Comparison of ENCODE assay signal across 8 mouse cellular contexts in genomic region chr16:37384821-37385344, GRCm38 (mm10). TPM values are rescaled to one million over a fixed set of nuclear protein-coding genes. Genes with fewer than 3 reads are reported as not detected.
DNase-seq lines count a peak whose midpoint lies in the region; ATAC-seq and TF ChIP-seq lines count a peak whose summit lies in the region.

TSS of gene Stxbp5l (minus strand) at chr16:37384962.

- DNase-seq in ES-CJ7 (ENCODE audit: low read depth, low spot score) = peak; percentile 99
- DNase-seq in cerebellum, adult 8-10 months = peak; percentile 99
- peak; percentile 93 to 95 for DNase-seq in frontal cortex, adult 2 months (ENCODE audit: extremely low spot score in 1 of 2, low spot score in 1 of 2)
- DNase-seq in layer of hippocampus, adult 8-10 months (ENCODE audit: low spot score in 2 of 2) = peak; percentile 92 to 96
- peak; percentile 67 for DNase-seq in lung, adult 2 months
- peak; percentile 92 for DNase-seq in ovary, postnatal 14 days (ENCODE audit: low spot score)
- peak; percentile 9 to 23 for DNase-seq in thymus, postnatal 10 days (ENCODE audit: low spot score in 2 of 2)

- peak within 1 kb of the TSS; percentile 18 for H3K4me3 ChIP-seq in lung, adult 2 months (replicated peaks; ENCODE audit: extremely low read depth, low read depth, low read length)

- no peak for TF ChIP-seq CTCF in lung, adult 2 months (IDR thresholded peaks at IDR 0.05; ENCODE audit: insufficient read depth, low read length)

- H3K4me1 ChIP-seq in lung, adult 2 months (ENCODE audit: control insufficient read depth, insufficient read depth, low read length) = 0 out of 2 replicates have a peak, but pooled peaks cover 2% of the 10 kb centered on the region

- TF ChIP-seq POLR2A in lung, adult 2 months (IDR thresholded peaks at IDR 0.05; ENCODE audit: borderline replicate concordance, extremely low read depth, low read depth, low read length) = no peak

- ATAC-seq in hematopoietic stem cell, adult 5-6 weeks (replicated peaks in 1 of 2; ENCODE audit: insufficient read depth in 1 of 2, low FRiP score in 2 of 2, low TSS enrichment in 1 of 2, low read depth in 1 of 2, poor library complexity in 2 of 2, severe bottlenecking in 2 of 2) = peak; percentile 79 to 90

- WGBS in lung, adult 2 months = 1% methylated on average over 33 of the region's 33 CpGs

RNA-seq across cellular contexts. Expression of gene Stxbp5l, which starts in this region (rescaled TPM):
- polyA plus RNA-seq in frontal cortex, adult 2 months (2012; rRNA removed) = 13.5 and 14.2 TPM in 2 replicates
- not detected in 2 replicates for total RNA-seq in hematopoietic stem cell, adult 5-6 weeks (2017)
- 100 to 1,000 TPM; 114 to 148 (median 127) TPM for total RNA-seq in layer of hippocampus, adult 8-10 months (2022)
- polyA plus RNA-seq in lung, adult 2 months (2012; rRNA removed) = not detected in 2 replicates

Comparison
In these comparisons a context has a peak if more than half of its experiments do, and no peak if none do; other contexts are left out.
1. Peak in every context shown above with its lines: DNase-seq, ATAC-seq and H3K4me3 ChIP-seq.
2. RNA of gene Stxbp5l (total RNA-seq): 114 to 148 TPM in layer of hippocampus, adult 8-10 months; not detected in hematopoietic stem cell, adult 5-6 weeks; every median in the first group is over 100 times any median in the second.
3. RNA of gene Stxbp5l (polyA plus RNA-seq): 13.5 to 14.2 TPM in frontal cortex, adult 2 months; not detected in lung, adult 2 months; every median in the first group is over 10 times any median in the second.
4. Peak in ATAC-seq in hematopoietic stem cell, adult 5-6 weeks; RNA of the gene not detected or under 1 TPM.
5. Peak in DNase-seq and H3K4me3 ChIP-seq in lung, adult 2 months; RNA of the gene not detected or under 1 TPM.
6. DNase-seq: peak in every context shown above with its lines; median percentile 99 in ES-CJ7; 99 in cerebellum, adult 8-10 months; 94 in frontal cortex, adult 2 months; 94 in layer of hippocampus, adult 8-10 months; 92 in ovary, postnatal 14 days; 67 in lung, adult 2 months; 16 in thymus, postnatal 10 days.